Mouse (Mus musculus) right cerebral cortex, postnatal 10 days (tissue): ENCODE measurements around the gene Vwa3b.

Experiments used
- DNase-seq, 2 experiments: peaks; one replicate each; pipeline ENCODE4 v3.0.0; 2021; ENCODE audit warnings: low spot score in 2 of 2

Vwa3b gene

DNA sequence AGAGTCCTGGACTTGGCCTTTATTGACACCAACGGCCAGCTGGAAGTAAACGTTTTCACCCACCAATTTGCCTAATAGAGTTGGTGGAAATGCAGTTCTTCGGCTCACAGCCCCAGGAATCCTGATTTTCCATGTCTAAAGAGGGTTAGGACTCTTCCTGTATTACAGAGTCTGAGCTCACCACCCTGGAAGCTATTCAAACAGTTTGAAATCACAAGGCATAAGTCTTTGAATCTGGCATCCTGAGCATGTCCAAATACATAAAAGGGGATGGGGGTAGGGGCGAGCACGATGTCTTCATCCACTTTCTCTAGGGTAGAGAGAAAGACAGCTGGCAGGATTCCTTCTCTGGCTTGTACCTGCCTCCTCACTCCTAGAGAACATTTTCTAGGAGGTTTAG, 34.5 kb downstream of the Vwa3b start:
- no peak for DNase-seq

GRCm38 (mm10) chr1:37063053-37063452, 36.7 kb downstream of the Vwa3b start:
- no peak for DNase-seq

DNA sequence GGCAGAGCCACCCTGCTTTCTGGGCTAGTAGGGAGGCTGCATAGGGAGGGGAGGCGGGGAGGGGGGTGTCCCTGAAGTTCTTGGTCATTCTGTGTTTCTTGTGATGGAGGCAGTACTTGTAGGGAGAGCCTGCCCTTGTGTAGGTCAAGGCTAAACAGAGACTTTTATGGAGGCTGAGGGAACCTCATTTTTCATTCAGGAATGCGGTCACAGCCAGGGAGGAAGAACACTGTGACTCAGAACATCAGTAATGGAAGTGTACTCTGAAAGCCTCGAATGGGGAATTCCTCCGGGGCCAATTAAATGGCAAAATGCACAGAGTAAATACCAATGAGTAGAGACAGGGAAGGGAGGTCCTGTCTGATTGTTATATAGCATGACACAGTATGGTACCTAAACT, 37.4 kb downstream of the Vwa3b start:
- DNase-seq = no peak

DNA sequence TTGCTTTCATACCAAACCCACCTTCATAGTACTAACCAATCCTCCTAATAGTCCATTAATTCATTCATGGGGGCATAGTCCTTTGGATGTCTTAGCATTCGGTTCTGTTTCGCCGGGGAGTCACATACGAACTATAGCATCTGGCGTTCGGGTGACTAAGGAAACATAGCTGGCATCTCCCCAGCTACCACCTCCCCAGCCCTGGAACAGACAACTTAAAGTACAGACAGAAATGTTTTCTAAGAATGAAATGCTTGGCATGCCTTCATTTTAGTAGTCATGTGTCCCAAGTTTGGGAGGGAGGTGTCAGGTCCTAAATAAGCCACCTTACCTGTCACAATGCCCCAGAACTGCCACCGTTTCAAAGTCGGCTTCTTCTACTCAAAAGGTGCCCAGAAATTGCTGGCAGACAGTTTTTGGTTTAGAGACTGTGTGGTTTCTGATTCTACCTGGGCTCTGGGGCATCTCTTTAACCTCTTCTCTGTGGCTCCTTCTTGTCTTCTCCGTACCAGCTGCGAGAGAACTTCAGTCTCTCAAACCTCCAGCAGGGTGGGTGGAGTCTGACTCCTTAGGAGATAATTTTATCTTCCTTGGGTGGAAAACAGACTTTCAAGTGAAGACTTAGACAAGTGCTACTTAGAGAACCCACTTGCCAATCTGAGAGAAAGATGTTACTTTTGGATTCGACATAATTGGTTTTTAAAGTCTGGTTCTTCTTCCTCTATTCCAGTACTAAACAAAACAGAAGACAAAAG, 39.4 kb downstream of the Vwa3b start:
- DNase-seq = peak; percentile 48 to 67

DNA sequence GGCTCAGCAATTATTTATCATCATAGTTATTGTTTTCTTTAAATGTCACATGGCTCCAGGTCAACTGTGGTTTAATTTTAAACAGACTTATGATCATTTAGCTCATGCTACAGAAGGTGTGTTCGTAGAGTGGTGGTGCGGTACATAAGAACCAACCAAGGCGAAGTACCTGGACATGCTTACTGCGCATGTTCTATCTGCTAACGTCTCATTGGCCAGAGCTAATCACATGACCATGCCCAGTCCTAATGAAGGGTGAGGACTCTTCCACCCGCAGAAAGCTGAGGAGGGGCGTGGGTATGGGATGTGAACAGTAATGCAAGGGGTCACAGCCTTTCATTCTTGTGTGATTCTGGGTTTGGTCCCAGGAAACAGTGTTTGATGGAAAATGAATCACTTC, 49.4 kb downstream of the Vwa3b start:
- no peak for DNase-seq

DNA sequence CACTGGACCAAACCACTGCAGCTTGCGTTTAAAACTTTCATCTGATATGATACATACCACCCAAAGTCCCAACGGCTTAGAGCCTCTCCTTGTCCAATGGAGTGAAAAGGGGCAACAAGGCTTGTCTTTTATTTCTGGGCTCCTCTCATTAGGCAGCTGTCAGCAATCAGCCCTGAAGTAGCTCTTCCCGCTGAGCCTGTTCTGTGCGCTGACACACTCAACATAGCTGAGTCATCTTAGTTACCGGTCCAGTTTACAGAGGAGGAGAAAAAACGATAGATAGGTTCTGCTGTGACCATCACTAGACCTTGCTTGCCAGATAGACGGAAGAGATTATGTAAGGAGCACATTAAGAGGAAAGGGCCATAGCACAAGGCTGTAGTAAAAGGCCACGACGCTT, 50.9 kb downstream of the Vwa3b start:
- DNase-seq = no peak

DNA sequence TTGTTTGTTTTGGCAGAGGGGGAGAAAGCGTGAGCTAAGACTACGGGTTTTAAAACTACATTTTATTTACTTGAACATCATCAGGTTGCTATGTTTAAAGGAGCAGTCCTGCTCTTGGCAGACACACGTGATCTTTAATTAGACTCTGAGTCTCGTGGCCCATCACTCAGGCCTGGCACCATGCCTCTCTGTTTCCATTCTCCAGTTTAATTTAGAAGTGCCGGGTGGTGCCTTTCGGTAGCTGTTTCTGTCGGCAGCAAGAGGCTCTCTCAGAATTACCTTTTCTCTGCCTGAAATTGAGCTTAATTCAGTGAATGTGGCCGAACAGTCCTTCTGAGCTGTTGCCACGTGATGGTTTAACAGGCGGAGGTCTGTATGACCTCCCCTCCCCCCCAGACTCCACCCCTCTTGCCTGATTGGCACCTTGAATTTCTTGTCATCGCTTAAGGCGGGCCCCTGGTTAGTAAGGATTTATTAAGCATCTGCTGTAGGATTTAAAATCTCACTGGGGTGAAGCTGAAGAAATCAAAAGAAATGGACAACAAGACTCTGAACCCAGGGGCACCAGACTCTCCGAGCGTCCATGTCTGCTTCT, 51.7 kb downstream of the Vwa3b start:
- DNase-seq = peak; percentile 87 to 92

DNA sequence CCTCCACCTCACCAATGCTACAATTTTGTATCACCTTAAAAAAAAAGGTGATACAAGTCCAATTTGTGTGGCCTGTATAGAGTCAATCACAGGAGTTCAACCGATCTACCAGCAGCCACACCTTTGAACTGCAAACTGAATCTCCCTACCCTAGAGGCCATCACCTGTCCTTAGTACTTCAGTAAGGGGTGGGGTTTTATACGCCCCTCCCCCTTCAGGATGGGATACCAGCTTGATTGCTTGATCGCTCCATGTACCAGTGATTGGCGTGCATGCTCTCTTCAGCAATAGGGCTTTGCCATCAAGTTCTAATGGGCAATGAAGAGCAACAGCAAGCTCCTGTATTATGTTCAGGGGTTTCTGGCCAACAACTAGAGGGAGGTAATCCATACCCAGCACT, 54.0 kb downstream of the Vwa3b start:
- no peak for DNase-seq

DNA sequence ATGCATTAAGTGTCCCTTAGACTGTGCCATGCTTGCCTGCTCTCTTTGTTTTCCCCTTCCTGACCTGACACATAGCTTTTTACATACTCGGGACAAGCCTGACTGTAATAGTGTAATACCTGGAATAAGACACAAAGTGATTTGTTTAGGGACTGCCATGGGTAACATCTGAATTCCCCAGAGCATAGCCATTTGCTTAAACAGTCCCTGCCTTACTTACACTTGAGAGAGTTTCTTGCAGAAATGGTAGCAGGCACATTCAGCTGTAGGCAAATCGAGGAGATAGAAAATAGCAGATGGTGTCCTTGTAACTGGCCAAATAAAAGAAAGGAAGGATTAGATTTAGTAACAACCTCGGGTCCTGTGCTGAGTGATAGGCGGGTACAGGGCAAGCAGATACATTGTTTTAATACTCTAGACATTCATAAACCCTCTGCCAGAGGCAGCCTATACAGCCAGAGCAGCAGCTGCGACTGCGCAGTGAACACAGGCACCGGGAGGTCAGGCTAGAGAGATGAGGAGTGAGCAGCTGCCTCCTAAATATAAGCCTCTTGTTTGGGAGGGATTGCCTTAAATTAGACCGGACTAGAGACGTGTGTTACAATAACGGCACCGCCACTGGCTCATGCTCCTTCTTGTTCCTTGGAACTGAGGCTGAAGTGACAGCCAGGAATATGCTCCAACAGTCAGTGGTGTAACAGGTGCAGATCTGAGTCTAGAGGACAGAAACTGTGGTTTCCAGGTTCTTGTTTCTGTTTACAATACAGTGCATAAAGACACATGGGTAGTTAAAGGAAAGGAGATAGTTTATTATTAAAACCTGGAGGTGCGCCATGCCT, 55.2 kb downstream of the Vwa3b start:
- DNase-seq = peak; percentile 42 to 65

DNA sequence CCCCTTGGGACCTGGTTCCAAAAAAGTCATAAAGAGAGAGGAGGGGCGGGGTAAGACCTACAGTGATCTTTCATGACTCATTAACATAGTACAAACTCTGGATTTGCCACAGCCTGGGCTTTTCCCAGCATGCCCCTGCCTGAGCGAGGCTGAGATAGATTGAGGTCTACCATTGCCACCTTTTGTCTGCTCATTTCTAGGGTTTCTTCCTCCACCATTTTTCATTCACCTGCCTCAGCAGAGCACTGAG, 55.7 kb downstream of the Vwa3b start:
- no peak for DNase-seq

- DNase-seq = no peak
Observed at GRCm38 (mm10) chr1:37084075-37084474, 57.7 kb downstream of the Vwa3b start.

DNA sequence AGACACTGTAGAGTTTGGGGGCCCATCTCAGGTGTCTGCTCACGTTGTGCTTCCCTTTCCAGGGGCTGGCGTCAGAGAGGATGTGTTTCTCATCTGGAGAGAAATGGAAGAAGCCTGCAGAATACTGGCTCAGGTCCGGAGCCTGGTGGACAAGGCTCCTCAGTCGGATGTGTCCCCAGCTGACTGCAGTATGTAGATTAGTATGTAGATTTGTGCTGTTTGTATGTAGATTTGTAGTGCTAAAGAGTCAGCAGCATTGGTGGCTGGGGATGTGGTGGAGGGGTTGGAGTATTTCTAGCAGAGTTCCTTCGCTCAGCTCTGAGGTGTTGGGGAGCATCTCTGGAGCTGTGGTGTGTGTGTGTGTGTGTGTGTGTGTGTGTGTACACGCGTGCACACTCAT, 58.8 kb downstream of the Vwa3b start:
- DNase-seq = no peak

- peak in 1 of 2 experiments; percentile 58 for DNase-seq
Observed at GRCm38 (mm10) chr1:37089191-37089590, 62.8 kb downstream of the Vwa3b start.

DNA sequence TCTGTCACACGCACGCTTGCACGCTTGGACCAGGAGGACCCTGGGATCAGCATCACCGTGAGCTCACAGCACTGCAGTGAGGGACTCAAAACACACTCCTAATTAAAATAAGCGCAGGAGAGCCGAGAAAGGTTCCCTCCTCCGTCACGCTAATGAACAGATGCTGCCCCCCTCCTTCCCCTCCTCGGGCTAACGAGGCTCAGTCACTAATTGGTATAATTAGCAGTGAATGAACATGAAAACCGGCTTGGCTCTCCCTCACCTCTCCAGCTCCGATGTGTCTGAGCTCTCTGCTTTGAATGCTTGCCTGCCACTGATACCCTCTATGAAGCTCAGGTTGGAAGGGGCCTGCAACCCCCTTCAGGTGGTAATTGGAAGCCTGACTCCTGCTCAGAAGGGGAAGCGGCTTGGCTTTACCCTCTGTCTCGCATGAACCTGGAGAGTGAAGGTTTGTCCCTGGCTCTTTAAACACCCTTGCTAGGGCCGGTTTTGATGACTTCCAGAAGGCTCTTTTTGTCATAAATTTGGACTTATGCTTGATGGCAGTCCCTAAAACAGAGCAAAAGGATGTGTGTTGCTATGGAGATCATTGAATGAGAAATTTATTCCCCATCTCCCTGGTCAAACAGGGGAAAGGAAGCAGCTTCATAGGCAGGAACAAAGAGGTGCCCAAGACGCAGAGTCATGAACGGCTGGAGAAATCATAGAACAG, 71.1 kb downstream of the Vwa3b start:
- DNase-seq = peak in 1 of 2 experiments; percentile 68

- no peak for DNase-seq
Observed at GRCm38 (mm10) chr1:37098094-37098555, 71.7 kb downstream of the Vwa3b start.

DNA sequence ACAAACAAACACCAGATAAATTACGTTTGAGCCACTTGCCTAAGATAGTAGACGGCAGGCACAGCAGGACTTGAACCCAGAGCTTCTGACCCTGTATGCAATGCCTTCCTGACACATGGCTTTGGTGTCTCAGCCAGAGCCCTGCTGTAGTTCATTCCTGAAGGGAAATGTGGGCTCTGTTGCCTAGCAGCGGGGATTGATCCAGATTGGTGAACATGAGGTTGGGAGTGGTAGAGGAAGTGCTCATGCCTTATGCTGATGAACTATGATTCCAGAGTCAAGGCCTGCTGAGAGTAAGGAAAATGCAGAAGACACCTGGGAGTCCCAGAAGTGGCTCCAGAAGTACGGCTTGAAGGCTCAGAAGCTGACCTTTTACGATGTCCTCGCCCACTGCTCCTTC, 74.0 kb downstream of the Vwa3b start:
- DNase-seq = no peak

- no peak for DNase-seq
Observed at GRCm38 (mm10) chr1:37101016-37101415, 74.6 kb downstream of the Vwa3b start.

- DNase-seq = no peak
Observed at GRCm38 (mm10) chr1:37101717-37102116, 75.3 kb downstream of the Vwa3b start.

- DNase-seq = no peak
Observed at GRCm38 (mm10) chr1:37105194-37105593, 78.8 kb downstream of the Vwa3b start.

DNA sequence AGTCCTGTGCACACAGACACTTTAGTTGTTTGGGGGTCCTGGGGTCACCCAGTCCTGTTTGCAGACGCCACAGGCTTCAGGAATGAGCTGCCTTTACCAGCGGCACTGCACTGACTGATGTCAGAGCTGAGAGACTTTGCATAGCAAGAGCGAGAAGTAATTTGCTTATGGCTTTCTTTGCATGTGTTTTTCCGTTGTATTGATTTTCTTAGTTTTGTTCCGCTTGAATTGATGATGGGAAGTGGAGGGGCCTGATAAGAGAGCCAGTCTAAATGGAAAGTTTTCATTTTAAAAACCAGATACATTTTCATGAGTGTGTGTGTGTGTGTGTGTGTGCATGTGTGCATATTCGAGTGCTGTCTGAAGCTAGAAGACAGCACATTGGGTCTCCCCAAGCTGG, 87.4 kb downstream of the Vwa3b start:
- DNase-seq = no peak

DNA sequence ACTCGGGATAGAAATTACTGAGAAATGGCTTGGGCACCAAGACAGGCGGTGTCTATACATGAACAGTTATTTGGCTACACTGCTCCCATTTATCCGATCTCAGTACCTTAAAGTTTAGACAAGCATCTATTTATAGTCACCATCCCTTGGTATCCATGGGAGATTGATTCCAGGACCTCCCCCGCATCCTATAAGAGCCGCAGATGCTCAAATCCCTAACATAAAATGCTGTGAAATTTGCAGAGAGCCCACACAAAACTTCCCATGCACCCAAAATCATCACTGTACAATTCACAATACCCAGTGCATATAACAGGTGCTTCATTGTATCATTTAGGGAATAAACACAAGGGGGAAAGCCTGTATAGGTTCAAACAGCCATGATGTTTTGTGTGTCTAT, 89.5 kb downstream of the Vwa3b start:
- peak in 1 of 2 experiments; percentile 45 for DNase-seq

GRCm38 (mm10) chr1:37116574-37116973, 90.2 kb downstream of the Vwa3b start:
- no peak for DNase-seq
